Mouse (Mus musculus) right cerebral cortex, adult 2 months (tissue): ENCODE data around the gene Usp5.
A peak's percentile ranks its signal among the peaks of the same experiment; 100 is the strongest.
"Not testable (repeated sequence)": the region's sequence is repeated elsewhere in the genome, so short reads cannot be mapped to it uniquely, and the experiment has no call there.

Source experiments
- DNase-seq, 2 experiments: peaks; one replicate each; pipeline ENCODE4 v3.0.0; 2021 to 2022; ENCODE audit warnings: low spot score in 2 of 2

The Usp5 gene

DNA sequence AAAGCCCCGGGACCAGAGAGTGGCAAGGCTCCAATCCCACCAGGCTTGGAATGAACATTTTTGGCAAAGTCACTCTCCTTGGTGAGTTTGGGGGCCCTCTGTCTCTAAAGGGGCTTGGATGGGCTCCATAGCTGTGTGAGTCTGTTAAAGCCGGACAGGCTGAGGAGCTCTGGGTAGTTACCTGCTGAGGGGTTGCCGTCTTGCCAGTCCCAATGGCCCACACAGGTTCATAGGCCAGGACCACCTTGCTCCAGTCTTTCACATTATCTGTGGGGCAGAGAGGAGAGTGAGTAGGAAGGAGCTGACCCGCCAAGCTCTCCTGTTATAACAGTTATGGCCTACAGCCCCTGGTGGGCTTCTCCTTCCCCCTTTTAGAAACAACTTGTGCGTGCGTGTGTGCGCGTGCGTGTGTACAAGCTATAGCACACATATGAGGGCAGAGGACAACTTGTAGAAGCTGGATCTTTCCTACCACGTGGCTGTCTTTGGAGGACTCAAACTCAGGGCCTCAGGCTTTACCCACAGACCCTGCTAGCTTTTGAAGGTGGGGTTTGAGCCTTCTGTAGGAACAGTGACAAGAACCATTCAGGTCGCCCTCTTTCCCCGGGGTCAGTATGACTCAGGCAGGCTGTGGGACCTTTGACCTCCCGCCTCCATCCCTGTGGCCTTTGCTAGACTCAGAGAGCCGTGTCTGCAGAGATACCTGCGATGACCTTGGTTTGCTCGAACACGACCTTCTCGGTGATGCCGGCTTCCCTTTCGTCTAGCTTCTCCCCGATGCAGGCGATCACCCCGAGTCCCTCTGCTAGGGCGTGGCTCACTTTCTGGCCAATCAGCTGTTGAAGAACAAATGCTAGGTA lies 17.4 kb downstream of the Usp5 start:
- DNase-seq: no peak

DNA sequence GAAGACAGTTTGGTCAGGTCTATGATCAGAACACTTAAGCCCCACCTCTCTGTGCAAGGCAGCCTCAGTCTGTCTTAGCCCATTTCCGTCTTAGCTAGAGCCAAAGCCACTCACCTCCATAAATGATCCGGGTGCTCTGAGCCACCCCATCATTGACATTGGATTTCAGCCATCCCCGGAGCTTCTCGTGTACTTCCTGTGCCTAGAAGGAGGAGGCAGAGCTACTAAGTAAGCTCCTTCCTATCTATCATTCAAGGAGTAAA lies 17.9 kb downstream of the Usp5 start:
- DNase-seq: no peak

DNA sequence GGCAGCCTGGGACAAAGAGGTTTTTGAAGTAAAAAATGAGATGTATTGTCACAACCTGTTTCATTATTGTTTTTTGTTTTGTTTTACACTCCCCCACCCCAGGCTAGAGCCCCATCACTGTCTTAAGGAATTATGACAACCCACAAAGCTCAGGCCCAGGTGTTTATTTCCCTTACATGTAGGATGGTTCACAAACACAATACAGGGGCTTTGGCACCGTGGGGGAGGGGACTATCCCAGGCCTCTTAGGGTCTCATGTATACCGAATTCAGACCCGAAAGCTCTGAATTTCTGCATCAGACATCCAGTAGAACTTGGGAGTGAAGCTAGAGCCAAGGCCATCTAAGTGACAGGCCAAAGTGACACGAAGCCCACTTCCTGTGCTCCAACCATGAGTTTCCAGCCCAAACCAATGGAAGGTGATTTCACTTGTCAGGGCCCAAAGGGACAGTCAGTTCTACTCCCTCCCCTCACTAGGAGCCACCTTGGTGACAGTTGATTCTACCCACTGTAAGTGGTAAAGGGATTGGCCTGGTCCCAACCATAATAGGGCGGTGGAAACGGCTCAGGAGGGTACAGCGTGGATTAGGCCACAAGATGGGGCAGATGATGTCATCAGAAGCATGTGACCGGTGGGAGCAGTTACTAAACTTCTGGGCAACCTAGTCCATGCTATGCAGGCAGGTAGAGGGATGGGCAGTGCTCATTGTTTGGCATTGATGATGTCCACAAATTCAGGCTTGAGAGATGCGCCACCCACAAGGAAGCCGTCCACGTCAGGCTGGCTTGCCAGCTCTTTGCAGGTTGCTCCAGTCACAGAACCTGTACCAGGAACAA lies 18.5 kb downstream of the Usp5 start:
- not testable (repeated sequence) for DNase-seq

DNA sequence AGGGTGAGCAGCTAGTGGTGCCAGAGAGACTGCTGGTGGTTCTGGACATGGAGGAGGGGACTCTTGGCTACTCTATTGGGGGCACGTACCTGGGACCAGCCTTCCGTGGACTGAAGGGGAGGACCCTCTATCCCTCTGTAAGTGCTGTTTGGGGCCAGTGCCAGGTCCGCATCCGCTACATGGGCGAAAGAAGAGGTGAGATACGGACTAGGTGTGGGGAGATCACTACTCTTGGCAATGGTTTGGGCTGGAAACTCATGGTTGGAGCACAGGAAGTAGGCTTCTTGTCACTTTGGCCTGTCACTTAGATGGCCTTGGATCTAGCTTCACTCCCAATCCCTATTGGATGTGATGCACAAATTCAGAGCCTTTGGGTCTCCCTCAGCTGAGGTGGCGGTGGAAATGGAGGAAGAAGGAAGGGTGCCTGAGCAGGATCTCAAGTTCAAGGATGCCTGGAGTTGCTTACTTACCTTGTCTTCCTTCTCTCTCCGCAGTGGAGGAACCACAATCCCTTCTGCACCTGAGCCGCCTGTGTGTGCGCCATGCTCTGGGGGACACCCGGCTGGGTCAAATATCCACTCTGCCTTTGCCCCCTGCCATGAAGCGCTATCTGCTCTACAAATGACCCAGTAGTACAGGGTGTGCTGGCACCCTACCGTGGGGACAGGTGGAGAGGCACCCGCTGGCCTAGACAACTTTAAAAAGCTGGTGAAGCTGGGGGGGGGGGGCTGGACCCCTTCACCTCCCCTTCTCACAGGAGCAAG lies 19.3 kb downstream of the Usp5 start:
- no peak for DNase-seq

DNA sequence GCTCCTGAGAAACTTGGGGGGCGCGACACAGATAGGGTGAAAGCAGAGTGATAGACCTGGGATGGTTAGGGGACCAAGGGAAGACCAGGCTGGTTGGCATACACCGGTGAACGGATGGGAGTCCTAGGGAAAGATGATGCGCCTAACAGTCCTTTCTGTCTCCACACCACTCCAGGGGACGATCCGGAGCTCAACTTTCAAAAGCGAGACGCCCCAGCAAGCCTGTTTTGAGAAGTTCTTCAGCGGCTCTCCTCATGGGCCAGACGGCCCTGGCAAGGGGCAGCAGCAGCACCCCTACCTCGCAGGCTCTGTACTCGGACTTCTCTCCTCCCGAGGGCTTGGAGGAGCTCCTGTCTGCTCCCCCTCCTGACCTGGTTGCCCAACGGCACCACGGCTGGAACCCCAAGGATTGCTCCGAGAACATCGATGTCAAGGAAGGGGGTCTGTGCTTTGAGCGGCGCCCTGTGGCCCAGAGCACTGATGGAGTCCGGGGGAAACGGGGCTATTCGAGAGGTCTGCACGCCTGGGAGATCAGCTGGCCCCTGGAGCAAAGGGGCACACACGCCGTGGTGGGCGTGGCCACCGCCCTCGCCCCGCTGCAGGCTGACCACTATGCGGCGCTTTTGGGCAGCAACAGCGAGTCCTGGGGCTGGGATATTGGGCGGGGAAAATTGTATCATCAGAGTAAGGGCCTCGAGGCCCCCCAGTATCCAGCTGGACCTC lies 20.1 kb downstream of the Usp5 start:
- peak in 1 of 2 experiments; percentile 71 for DNase-seq

DNA sequence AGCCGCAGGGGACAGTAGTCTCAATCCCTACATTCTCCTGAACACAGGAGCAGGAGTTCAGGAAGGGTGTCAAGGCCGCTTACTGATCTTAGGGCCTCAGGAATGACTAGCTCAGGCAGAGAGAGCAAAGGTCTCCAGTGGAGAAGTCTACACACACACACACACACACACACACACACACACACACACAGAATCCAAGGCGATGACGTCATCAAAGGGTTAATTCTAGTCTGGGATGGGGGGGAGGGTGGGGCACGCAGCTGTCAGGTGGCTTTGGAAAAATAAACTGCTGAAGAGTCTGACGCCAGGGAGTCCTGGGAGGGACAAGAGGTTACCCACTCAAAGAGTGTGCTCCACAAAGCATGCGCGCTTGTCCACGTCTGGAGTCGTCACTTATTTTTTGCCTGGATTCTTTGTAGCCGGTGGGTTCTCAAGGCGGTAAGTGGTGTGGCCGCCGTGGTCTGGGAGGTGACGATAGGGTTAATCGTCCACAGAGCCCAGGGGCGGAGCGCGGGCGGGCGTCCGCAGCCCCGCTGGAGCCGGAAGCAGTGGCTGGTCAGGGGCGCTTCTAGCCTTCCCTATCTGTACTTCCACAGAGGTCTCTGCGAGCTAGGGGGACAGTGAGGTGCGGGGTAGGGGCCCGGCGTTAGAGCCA lies 20.8 kb downstream of the Usp5 start, which contains the start of gene Spsb2:
TSS of gene Spsb2 (plus strand) at position 304 of the 655 bp plus-strand sequence.
- peak; percentile 27 to 57 for DNase-seq

DNA sequence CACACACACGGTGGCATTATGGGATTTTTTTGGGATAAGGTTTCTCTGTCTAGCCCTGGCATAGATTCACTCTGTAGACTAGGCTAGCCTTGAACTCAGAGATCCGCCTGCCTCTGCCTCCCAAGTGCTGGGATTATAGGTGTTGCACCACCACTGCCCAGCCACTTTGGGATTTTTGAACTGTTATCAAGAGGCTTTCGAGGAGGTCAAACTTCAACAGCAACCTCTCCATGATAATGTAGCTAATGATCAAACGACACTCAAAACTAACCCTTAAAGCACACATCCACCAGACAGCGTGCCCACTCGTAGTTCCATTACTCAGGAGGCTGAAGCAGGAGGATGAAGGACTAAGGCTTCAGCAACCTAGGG lies 21.3 kb downstream of the Usp5 start:
- DNase-seq: no peak

DNA sequence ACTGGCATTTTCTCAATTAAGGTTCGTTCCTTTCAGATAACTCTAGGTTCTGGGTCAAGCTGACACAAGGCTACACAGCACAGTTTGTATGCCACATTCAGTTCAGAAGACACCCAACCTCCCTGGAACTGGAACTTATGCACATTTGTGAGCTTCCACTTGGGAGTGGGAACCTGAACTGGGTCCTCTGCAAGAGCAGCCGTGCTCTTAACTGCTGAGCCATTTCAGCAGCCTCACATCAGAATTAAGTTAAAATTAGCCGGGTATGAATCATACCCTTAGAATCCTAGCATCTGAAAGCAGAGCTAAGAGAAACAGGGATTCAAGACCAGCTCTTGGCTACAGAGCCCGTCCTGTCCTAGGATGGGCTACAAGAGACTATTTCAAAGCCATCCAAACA lies 21.9 kb downstream of the Usp5 start:
- DNase-seq: peak; percentile 38 to 49

DNA sequence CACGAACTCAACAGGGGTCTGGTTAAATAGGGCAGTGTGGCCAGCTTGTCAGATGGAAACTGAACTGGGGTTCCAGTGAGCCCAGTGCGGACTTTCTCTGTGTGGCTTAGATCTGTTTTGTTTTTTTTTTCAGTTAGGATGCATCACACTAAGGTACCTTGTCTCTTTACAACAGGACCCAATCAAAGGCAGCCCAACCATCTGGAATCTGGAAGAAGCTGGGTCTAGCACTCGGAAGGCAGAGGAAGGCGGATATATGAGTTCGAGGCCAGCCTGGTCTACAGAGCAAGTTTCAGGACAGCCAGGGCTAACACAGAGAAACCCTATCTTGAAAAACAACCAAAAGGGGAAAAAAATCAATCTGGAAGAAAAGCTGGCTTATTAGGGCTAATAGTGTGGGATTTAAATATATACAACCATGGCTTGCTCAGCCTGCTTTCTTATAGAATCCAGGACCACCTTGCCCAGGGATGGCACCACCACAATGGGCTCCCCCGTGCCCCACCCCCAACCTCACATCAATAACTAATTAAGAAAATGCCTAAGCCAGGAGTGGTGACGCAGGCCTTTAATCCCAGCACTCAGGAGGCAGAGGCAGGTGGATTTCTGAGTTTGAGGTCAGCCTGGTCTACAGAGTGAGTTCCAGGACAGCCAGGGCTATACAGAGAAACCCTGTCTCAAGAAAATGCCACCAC lies 22.7 kb downstream of the Usp5 start:
- DNase-seq: no peak

DNA sequence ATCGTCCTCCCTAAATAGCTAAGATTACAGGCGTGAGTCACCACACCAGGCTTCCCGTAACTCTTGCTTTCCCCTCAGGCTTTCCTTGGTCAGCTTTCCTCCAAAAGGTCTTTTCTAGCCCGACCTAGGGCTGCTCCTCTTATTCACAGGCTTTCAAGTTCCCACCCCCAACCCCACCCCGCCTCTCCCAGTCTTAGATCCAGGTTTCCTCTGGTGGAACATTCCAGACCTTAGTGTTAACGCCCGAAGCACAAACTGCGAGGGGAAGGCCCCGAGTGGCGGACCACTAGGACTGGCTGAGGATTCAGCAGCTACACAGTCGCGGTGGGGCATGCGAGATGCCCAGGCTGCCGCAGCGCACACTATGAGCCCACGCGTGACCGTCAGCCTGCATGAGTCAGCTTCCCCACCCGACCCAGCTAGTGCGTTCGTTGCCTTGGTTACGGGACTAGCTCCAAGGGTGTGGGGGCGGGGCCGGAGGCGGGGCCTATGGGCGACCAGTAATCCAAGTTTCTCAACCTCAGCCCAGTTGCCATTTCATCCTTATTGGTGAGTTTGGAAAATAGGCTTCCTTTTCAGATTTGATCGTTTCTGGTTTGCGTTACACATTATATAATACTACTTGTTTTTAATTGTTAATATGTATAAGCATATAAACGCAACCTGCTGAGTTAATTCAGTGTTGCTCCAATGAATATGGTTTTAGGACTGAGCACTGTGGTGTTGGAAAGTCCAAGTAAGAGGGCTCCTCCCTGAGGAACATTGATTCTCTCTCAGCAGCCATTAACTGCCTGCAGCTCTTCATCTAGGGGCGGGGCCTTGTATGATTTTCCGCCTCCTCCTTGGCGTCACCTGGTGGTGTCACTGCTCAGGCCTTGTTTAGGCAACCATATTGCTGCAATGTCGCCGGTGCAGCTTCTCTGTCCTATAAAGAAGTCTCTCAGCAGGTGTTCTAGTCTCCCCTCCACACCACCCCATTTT lies 23.7 kb downstream of the Usp5 start:
- DNase-seq: peak; percentile 96 to 97

DNA sequence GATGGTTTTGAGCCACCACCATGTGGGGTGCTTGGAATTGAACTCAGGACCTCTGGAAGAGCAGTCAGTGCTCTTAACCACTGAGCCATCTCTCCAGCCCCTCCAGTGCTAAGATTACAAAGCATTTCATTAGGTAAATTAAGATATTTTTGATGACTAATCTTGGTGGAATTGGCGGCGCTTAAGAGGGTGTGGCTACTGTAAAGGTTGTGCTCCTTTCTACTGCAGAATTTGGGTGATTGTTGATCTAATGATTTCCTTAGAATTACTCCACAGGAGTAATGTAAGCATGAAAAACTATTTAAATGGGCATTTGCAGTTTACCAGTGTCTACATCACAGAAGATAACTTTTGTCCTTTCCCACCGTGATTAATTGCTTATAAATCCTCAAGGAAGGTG lies 24.9 kb downstream of the Usp5 start:
- no peak for DNase-seq

DNA sequence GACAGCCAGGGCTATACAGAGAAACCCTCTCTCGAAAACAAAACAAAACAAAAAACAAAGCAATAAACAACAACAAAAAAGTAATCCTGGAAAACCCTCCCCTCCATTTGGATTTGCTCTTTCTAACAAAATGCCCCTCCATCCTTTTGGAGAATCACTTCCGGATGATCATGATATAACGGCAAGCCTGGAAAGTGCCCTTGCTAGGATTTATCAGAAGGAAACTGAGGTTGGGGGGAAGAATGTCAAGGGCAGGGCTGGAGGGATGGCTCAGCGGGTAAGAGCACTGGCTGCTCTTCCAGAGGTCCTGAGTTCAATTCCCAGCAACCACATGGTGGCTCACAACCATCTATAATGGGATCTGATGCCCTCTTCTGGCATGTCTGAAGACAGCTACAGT lies 25.6 kb downstream of the Usp5 start:
- not testable (repeated sequence) for DNase-seq

DNA sequence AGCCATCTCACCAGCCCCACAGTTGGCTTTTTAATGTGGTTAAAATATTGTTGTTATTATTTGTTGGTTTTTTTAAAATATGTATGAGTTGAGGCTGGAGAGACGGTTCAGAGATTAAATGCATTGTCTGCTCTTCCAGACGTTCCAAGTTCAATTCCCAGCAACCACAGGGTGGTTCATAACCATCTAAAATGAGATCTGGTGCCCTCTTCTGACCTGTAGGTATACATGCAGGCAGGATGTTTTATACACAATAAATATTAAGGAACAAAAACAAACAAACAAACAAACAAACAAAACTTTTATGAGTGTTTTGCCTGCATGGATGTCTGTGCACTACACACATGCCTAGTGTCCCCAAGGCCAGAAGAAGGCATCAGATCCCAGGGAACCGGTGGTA lies 26.2 kb downstream of the Usp5 start:
- no peak for DNase-seq

DNA sequence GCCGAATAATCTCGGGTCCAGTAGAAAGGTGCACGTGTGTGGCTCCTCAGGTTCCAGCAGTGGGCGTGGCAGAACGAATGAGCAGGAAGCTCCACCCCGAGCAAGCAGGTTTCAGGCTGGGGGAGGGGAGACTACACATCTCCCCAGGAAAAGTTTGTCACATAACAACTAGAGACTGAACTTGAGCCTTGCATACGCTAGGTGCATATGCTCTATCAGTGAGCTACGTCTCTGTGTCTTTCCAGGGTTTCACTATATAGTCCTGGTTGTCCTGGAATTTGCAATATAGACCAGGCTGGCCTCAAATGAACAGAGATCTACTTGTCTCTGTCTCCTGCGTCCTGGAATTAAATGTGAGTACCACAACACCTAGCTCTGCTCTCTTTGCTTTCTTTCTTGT lies 26.9 kb downstream of the Usp5 start:
- DNase-seq: not testable (repeated sequence)

DNA sequence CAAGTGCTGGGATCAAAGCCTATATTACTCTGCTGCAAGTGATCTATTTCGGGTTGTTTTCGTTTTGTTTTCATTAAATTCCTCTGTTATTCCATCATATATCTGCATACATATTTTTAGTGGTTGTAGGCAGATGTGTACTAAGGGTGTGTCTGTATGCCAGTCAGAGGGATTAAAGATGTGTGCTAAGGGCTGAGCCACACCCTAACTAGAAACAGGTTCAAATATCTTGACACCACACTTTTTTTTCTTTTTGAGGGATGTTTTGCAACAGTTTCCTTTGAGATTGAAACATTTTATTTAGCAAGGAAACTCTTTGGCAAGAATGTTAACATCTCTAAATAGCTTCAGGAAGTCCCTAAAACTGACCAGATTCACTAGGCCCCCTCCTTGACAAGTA lies 33.1 kb downstream of the Usp5 start:
- no peak for DNase-seq

DNA sequence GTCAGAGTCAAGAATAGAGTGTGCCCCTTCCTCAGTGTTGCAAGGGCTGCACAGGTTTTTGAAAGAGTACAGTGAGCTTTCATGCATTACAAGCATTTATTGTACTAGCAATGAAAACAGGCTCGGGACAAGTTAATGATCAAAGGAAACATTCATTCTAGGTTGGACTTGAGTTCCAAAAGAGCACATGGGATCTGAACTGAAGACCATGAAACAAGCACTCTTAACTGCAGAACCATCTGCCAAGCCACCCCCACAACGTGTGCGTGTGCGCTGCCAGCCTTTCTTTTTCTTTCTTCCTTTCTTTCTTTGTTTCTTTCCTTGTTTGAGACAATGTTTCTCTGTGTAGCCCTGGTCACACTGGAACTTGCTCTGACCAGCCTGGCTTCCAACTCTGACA lies 33.5 kb downstream of the Usp5 start:
- no peak for DNase-seq

DNA sequence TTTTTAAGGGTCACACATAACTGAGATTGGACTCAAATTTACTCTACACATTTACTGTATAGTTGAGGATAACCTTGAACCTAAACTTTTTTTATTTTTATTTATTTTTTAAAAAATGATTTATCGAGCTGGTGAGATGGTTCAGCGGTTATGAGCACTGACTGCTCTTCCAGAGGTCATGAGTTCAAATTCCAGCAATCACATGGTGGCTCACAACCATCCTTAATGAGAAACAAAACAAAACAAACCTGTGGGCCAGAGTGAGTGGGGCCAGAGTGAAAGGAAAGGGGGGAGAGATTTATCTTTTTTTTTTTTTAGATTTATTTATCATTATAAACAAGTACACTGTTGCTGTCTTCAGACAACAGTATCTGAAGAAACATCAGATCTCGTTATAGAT lies 37.4 kb downstream of the Usp5 start:
- no peak for DNase-seq

DNA sequence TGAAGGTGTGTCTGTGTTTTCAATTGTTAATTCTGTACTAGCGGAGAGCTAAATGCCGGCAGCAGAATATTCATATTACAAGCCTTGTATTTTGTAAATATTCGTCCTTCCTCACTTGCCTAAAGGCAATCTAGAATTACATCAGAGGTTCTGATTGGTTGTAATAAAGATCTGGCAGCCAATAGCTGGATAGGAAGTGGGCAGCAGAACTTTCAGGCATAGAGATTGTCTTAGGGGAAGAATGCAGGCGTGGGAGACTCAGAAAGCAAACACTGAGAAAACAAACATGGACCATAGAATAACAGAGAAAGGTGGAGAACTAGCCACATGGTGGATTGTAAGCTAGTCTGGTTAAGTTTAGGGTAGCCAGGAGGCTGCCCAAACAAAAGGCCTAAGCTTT lies 39.2 kb downstream of the Usp5 start:
- DNase-seq: no peak

DNA sequence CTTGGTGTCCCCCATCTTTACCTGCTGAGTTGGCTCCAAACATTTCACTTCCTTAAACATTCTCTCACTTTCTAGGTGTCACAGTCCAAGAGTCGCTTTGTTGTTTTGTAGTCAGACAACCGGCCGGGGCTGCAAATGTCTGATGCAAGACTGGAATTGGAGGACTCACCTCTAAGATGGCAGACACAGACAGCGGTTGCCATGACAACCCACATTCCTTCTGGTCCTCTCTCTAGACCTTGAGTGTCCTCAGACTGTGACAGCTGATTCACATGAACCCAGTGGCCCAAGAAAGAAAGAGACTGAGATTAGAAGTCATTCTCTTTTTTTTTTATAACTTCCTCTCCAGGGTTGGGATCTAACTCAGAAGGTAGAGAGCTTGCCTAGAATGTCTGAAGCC lies 39.8 kb downstream of the Usp5 start:
- DNase-seq: no peak
